Mouse (Mus musculus): ENCODE data around the gene Colq.
A peak's percentile ranks its signal among the peaks of the same experiment; 100 is the strongest.
"Not testable (repeated sequence)": the region's sequence is repeated elsewhere in the genome, so short reads cannot be mapped to it uniquely, and the experiment has no call there.

Gene Colq

GRCm38 (mm10) chr14:31591243-31591642 is at the start of gene Colq:
Gene Colq (minus strand): TSS chr14:31591343.
- no peak for DNase-seq (ENCODE audit: low spot score in 2 of 2)

DNA sequence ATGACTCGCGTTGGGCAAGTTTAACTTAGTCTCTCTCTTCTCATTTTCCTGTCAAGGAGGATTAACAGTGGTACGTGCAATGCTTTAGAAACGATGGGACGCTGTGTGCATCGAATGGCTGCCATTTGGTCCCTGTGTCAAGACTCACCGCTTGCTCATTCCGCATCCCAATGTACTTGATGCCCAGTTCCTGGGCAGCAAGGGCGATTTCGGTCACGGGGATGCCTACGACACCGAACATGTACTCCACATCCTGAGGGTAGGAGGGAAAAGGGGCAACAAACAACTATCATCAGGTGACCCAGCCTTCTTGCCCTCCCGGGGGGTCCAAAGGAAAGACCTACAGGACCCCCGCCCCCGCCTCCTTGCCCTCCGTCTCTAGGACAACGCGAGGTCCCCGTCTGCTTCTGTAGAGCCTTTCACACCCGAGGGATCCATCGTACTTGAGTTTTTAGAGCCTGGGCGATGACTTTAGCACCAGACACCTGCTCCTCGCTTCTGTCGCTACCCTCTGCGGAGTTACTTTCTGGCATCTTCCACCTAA is 49.3 kb upstream of the Colq start, which contains the start of gene Gm49387:
Gene Gm49387, minus strand, starts transcription at position 533 of the 544 bp plus-strand sequence.
- no peak for DNase-seq (ENCODE audit: low spot score in 2 of 2)

DNA sequence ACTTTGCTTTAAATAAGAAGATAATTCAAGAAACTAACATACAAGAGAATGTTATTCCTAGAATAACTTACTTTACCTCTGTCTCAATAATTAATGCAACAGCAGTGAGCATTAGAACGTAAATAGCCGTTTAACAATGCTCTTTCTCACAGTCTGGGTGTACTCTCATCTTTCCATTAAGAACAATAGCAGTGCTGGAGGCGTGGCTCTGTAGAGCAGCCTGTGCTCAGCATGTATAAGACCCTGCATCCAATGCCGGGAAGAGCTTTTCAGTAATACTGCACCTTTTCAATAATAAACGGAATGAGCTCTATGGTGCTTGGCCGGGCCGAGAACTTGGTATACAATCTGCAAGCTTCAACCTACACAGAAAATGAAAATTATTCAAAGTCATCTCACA is 39.5 kb upstream of the Colq start:
- DNase-seq (ENCODE audit: low spot score in 2 of 2) = no peak

GRCm38 (mm10) chr14:31622748-31623147 is 31.6 kb upstream of the Colq start:
- DNase-seq (ENCODE audit: low spot score in 2 of 2) = peak; percentile 20 to 21

DNA sequence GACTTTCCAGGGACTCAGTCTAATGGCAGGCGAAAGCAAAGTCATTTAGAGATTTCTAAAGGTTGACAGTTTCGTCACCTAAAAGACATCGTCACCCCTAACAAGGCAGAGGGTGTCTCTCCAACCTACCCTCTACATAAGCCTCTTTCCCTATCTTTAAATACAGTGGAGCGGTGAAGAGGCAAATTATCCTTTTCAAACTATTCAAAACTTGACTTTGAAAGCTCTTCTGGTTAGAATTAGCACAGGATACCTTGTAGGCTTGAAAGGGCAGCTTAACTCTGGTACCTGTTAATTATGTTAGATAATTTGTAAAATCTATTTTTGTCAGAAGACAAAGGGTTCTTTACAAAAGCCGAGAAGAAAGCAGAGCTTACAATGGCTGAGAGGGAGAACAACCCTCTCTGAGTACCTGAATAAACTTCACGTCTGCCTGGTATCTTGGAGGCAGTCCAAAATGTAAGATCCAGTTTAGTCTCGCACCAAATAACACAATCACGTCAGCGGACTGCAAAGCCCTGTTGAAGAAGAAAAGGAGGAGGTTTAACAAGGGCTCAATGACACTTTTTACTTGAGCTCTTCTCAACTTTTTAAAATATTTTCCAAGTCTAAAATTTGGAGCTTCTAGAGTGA is 29.6 kb upstream of the Colq start:
- no peak for DNase-seq (ENCODE audit: low spot score in 2 of 2)

DNA sequence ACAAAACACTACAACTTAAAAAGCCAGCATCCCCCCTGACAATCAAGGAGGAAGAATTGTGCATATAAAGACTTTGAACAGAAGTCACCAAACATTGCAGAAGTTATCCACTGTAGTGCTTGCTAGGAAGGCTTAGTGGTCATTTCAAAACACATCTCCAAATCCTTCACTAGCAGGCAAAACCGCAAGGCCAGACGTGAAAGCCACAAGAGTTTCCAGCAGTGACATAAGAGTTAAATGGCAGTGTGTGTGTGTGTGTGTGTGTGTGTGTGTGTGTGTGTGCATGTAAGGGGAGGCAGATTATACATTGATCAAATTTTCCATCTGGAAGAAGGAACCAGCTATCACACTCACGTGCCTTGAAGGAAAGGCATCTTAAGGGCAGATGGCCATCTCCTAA is 26.9 kb upstream of the Colq start:
- DNase-seq (ENCODE audit: low spot score in 2 of 2) = no peak

GRCm38 (mm10) chr14:31617204-31617603 is 26.1 kb upstream of the Colq start:
- no peak for DNase-seq (ENCODE audit: low spot score in 2 of 2)

DNA sequence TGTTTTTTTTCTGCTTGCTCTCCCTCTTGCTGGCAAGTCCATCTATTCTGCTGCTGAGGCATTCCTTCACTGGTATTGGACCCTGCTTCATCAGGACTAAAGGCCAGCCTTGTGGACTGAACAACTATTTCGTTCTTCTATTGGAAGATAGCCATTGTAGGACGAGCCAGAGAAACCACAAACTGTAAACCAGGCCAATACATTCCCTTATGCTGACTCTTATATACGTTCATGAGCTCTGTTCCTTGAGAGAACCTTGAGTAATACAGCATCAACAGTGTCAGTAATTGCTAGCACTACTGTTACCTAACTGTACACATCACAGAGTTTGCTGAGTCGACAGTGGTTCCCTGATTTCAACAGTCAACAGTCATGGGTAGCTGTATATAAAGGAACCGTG is 22.5 kb upstream of the Colq start:
- DNase-seq (ENCODE audit: low spot score in 2 of 2) = no peak

- DNase-seq (ENCODE audit: low spot score in 2 of 2) = no peak
Observed at GRCm38 (mm10) chr14:31611986-31612385, 20.8 kb upstream of the Colq start.

GRCm38 (mm10) chr14:31605514-31605913 is 14.4 kb upstream of the Colq start:
- DNase-seq (ENCODE audit: low spot score in 2 of 2) = no peak

- DNase-seq (ENCODE audit: low spot score in 2 of 2) = no peak
Observed at GRCm38 (mm10) chr14:31604916-31605315, 13.8 kb upstream of the Colq start.

DNA sequence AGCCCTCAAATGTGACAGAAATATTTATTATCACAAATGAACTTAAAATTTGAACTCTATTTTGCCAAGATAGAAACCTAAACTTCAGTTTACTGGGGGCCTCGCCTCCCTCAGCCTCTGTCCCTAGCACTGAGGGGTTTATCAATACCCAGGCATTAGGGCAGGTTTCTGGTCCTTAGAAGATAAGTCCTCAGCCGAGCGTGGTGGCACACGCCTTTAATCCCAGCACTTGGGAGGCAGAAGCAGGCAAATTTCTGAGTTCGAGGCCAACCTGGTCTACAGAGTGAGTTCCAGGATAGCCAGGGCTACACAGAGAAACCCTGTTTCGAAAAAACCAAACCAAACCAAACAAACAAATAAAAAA is 11.5 kb upstream of the Colq start:
- DNase-seq (ENCODE audit: low spot score in 2 of 2) = not testable (repeated sequence)

DNA sequence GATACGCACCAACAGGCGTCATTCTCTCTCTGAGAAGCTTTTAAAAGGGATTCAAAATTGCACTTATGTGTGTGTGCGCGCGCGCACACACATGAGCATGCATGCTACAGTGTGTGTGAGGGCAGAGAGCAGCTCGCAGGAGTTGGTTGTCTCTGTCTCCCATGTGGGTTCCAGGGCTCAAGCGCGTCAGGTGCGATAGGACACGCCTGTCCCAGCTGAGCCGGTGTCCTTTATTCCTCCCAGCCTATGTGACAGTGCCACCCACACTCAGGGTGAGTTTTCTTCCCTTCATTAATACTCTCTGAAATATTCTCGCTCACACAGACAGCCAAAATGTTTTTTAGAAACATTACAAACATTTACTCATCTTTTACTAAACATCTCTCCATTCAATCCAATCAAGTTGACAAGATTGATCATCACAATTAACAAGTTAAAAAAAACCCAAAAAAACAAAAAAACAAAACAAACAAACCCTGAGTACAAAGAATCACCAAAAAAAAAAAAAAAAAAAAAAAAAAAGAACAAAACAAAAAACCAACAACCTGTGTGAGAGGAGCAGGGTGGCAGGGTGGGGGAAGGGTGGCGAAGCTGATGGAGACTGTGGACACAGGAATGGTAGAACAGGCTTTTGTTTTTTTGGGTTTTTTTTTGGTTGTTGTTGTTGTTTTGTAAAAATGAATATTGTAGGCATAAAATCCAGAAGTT is 10.9 kb upstream of the Colq start:
- DNase-seq (ENCODE audit: low spot score in 2 of 2) = no peak

DNA sequence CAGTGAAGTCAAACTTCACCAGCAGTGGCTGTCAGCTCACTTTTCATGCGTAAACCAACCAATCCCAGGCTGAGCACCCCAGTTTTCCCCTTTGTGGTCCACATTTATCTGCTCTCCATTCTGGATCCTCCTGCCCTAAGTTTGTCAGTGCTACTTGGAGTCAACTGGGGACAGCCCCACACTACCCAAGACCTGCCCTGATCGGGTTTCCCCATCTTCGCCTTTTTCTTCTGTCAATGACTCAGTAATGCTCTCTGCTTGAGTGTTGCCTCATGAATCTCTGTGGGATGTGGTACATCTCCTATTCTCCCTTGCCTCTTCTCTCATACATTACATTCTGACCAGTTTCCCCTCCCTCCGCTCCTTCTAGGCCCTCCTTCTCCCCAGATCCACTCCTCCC is 6.3 kb upstream of the Colq start:
- no peak for DNase-seq (ENCODE audit: low spot score in 2 of 2)

GRCm38 (mm10) chr14:31596408-31596807 is 5.3 kb upstream of the Colq start:
- no peak for DNase-seq (ENCODE audit: low spot score in 2 of 2)

DNA sequence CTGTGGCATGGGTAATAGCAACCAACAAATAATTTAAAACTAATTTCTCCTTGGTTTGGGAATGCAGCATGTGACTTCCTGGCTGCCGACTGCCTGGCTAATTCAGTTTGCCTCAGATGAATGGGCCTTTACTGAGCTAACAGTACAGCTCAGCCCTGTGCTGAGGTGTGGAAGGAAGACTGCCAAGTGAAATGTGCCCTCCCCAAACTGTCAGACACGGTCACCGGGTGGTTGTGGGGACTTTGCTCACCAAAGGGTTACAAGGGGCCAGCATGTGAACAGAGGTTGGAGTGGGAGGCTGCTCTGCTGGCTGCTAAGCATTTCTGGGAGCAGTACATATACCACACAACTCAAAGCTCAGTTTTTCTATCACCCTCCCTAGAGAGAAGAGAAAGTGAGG is 3.5 kb upstream of the Colq start:
- DNase-seq (ENCODE audit: low spot score in 2 of 2) = no peak

- no peak for DNase-seq (ENCODE audit: low spot score in 2 of 2)
Observed at GRCm38 (mm10) chr14:31593036-31593435, 1.9 kb upstream of the Colq start.

- no peak for DNase-seq (ENCODE audit: low spot score in 2 of 2)
Observed at GRCm38 (mm10) chr14:31586451-31586850, 4.7 kb downstream of the Colq start.

- DNase-seq (ENCODE audit: low spot score in 2 of 2) = no peak
Observed at GRCm38 (mm10) chr14:31583082-31583481, 8.1 kb downstream of the Colq start.

DNA sequence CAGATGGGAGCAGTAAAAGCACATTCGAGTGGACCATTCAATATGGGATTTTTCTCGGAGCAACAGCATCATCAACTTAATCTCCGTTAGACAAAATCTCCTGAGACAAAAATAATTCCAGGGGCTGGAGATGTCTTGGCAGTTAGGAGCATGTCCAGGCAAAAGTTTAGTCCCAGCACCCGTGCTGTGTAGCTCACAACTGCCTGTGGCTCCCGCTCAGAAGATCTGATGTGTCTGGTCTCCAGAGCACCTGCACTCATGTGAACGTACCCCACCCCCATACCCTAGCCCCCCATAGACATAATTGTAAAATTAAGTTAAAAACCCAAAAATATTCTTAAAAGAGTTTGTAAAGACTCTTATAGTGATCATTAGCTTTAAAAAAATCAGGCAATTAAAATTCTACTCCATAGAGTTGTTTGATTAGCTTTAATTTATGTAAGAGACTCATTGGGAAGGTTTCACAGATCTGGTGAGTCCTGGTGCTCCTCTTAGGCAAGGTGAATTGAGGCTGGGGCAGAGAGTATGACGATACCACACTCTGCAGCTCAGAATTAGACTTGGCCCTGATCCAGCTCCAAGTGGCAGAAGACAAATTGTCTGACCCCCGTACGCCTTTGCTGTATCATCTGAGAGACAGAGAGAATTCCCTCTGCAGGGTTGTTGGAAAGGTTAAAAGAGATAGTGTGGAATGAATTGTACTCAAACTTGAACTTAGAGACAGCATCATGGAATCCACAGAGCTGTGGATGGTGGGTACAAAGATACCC is 13.0 kb downstream of the Colq start:
- no peak for DNase-seq (ENCODE audit: low spot score in 2 of 2)

- no peak for DNase-seq (ENCODE audit: low spot score in 2 of 2)
Observed at GRCm38 (mm10) chr14:31576846-31577697, 14.1 kb downstream of the Colq start.

DNA sequence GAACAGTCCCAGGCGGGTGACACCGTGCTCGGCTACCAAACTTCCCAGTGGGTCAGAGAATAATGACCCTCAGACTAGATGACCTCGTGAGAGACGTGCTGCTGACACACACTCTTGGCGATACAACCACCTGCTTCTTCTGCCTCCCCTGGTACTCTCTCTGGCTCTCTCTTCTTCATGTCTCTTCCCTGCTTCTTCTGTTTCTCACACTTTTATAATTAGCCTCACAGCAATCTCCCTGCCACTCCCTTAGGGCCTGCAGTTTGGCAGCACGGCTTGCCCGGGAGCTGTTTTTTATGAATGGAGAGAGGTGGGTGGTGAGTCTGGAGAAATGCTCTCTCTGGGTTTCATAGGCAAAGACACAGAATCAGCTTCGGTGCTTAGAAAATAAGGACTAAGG is 15.3 kb downstream of the Colq start:
- no peak for DNase-seq (ENCODE audit: low spot score in 2 of 2)
